In genomic region chr19:23143074-23143445, GRCm38 (mm10) we compare ENCODE assay signal across 8 mouse cellular contexts. TPM values are rescaled to one million over a fixed set of nuclear protein-coding genes. Genes with fewer than 3 reads are reported as not detected.
A peak's percentile ranks its signal among the peaks of the same experiment; 100 is the strongest.
DNase-seq lines count a peak whose midpoint lies in the region; ATAC-seq and TF ChIP-seq lines count a peak whose summit lies in the region.
"Had no signal": no experiment of that assay in that cellular context is flagged by ENCODE, and none has a peak within 500 bp of the region (broad histone marks: within the 10 kb centered on the region; RNA-seq: fewer than 3 reads in every experiment).

No protein-coding gene starts in this region.

- H3K27me3 ChIP-seq in kidney, adult 2 months (replicated peaks; ENCODE audit: control insufficient read depth, insufficient read depth, low read length): no peaks in the 10 kb centered on the region
- H3K27me3 ChIP-seq in hindbrain, embryonic 11.5 days (ENCODE audit: control insufficient read depth, insufficient read depth, low read length): peaks cover 14% of the 10 kb centered on the region
- peaks cover 49% of the 10 kb centered on the region for H3K27me3 ChIP-seq in midbrain, embryonic 13.5 days

- no peak for DNase-seq in kidney, adult 2 months
- no peak for DNase-seq in kidney, postnatal 25 days
- peak; percentile 16 for DNase-seq in hindbrain, embryonic 11.5 days (ENCODE audit: low spot score)
- no peak for DNase-seq in c-Kit-positive CD71-positive TER-119-positive erythroid progenitor cells, embryonic 14.5 days (ENCODE audit: low spot score)
- no peak for DNase-seq in gastrocnemius, postnatal 25 days
- DNase-seq: left cerebral cortex, postnatal 4 days had no signal

- peak overlapping the region; percentile 87 for H3K27ac ChIP-seq in kidney, adult 2 months (ENCODE audit: insufficient read depth, low read depth, low read length)
- H3K27ac ChIP-seq in bone marrow, adult 2 months (ENCODE audit: control insufficient read depth, insufficient read depth, low read depth, low read length, poor library complexity): no peak overlapping the region
- no peak overlapping the region for H3K27ac ChIP-seq in hindbrain, embryonic 11.5 days (ENCODE audit: low read depth, low read length)
- H3K27ac ChIP-seq in midbrain, embryonic 13.5 days: no peak overlapping the region

- WGBS in kidney, adult 2 months: 21% methylated on average over 7 of the region's 7 CpGs
- WGBS in bone marrow, adult 2 months: 70% methylated on average over 7 of the region's 7 CpGs
- WGBS in hindbrain, embryonic 11.5 days: 54% methylated on average over 7 of the region's 7 CpGs
- 63% methylated on average over 7 of the region's 7 CpGs for WGBS in midbrain, embryonic 13.5 days

- H3K9me3 ChIP-seq in hindbrain, embryonic 11.5 days (ENCODE audit: control insufficient read depth, low read length): no peaks in the 10 kb centered on the region
- H3K9me3 ChIP-seq in midbrain, embryonic 13.5 days: no peaks in the 10 kb centered on the region

- no peak for ATAC-seq in hindbrain, embryonic 11.5 days (ENCODE audit: low FRiP score)
- ATAC-seq in midbrain, embryonic 13.5 days: no peak

- no peak overlapping the region for H3K4me2 ChIP-seq in hindbrain, embryonic 11.5 days (replicated peaks; ENCODE audit: low read depth, low read length)
- H3K4me2 ChIP-seq in midbrain, embryonic 13.5 days (replicated peaks): peak overlapping the region; percentile 96; the same call in 1 of the 2 replicates

- H3K4me1 ChIP-seq in kidney, adult 2 months (ENCODE audit: control insufficient read depth, insufficient read depth, low read length): peaks cover 29% of the 10 kb centered on the region
- H3K4me1 ChIP-seq in bone marrow, adult 2 months (ENCODE audit: control insufficient read depth, insufficient read depth, low read length): no peaks in the 10 kb centered on the region; the same call in 1 of the 2 replicates
- peaks cover 12% of the 10 kb centered on the region; the same call in 1 of the 2 replicates for H3K4me1 ChIP-seq in hindbrain, embryonic 11.5 days (replicated peaks; ENCODE audit: control insufficient read depth, insufficient read depth, low read length)
- H3K4me1 ChIP-seq in midbrain, embryonic 13.5 days (replicated peaks): peaks cover 20% of the 10 kb centered on the region

- no peak for TF ChIP-seq CTCF in kidney, adult 2 months (conservative IDR thresholded peaks at IDR 0.05; ENCODE audit: insufficient read depth, insufficient read length, low read depth, low read length)
- TF ChIP-seq CTCF in bone marrow, adult 2 months (IDR thresholded peaks at IDR 0.05; ENCODE audit: control insufficient read depth, insufficient read depth, low read length): no peak

- H3K9ac ChIP-seq in hindbrain, embryonic 11.5 days (ENCODE audit: low read depth, low read length): no peak overlapping the region
- H3K9ac ChIP-seq in midbrain, embryonic 13.5 days (replicated peaks): no peak overlapping the region

- TF ChIP-seq POLR2A in kidney, adult 2 months (IDR thresholded peaks at IDR 0.05; ENCODE audit: low read depth, low read length): no peak
- no peak for TF ChIP-seq POLR2A in bone marrow, adult 2 months (IDR thresholded peaks at IDR 0.05; ENCODE audit: borderline replicate concordance, control insufficient read depth, low read depth, low read length)

- H3K36me3 ChIP-seq in kidney, adult 2 months (ENCODE audit: control insufficient read depth, insufficient read depth, low read length): no peaks in the 10 kb centered on the region; the same call in 1 of the 2 replicates
- no peaks in the 10 kb centered on the region for H3K36me3 ChIP-seq in hindbrain, embryonic 11.5 days (ENCODE audit: control insufficient read depth, insufficient read depth, low read length)
- no peaks in the 10 kb centered on the region for H3K36me3 ChIP-seq in midbrain, embryonic 13.5 days

- peak overlapping the region; percentile 94 for H3K4me3 ChIP-seq in kidney, adult 2 months (ENCODE audit: insufficient read depth, low read depth, low read length)
- peak overlapping the region; percentile 3 for H3K4me3 ChIP-seq in bone marrow, adult 2 months (replicated peaks; ENCODE audit: control insufficient read depth, low read depth, low read length)
- no peak overlapping the region for H3K4me3 ChIP-seq in hindbrain, embryonic 11.5 days (ENCODE audit: low read depth, low read length)
- no peak overlapping the region for H3K4me3 ChIP-seq in midbrain, embryonic 13.5 days (replicated peaks)

RNA-seq across cellular contexts. Expression of gene Klf9, which starts 2.0 kb away (rescaled TPM):
- polyA plus RNA-seq in kidney, adult 2 months (2012; rRNA removed): 59.3 and 62.3 TPM in 2 replicates
- polyA plus RNA-seq in bone marrow, adult 2 months (2011; ENCODE audit: insufficient read depth, insufficient read length, low replicate concordance, missing spikeins): 4.1 and 9.8 TPM in 2 replicates
- polyA plus RNA-seq in hindbrain, embryonic 11.5 days (2014; fragmentation: Nextera tagmentation; extraction: Ambion mirVana): 0.80 and 0.95 TPM in 2 replicates
- polyA plus RNA-seq in midbrain, embryonic 13.5 days (2015; fragmentation: Nextera tagmentation; extraction: Ambion mirVana): 0.89 and 1.0 TPM in 2 replicates
- 100 to 1,000 TPM in 1 of 2 experiments, 10 to 100 TPM in 1; 98.1 to 101 TPM for total RNA-seq in gastrocnemius, postnatal 25 days (2021)

Comparison
In these comparisons a context has a peak if more than half of its experiments do, and no peak if none do; other contexts are left out.
1. H3K4me3 ChIP-seq: peak in kidney, adult 2 months (single experiment) and bone marrow, adult 2 months (single experiment); none in hindbrain, embryonic 11.5 days (single experiment) and midbrain, embryonic 13.5 days (single experiment).